Mouse (Mus musculus) cerebellum, adult (tissue): ENCODE data around the gene Med27.

Experiments used
- ATAC-seq: cut with Nextera tagmentation; 2 replicates; pipeline ENCODE4 v1.9.2; 2017; ENCODE audit warnings: mild to moderate bottlenecking, moderate library complexity, mixed read lengths; ENCODE audit not compliant: insufficient number of reproducible peaks, low FRiP score, low TSS enrichment

Med27 gene

GRCm38 (mm10) chr2:29391086-29391485, 44.5 kb downstream of the Med27 start:
- ATAC-seq: no peak

GRCm38 (mm10) chr2:29391996-29392395, 45.4 kb downstream of the Med27 start:
- no peak for ATAC-seq

GRCm38 (mm10) chr2:29400234-29400633, 53.6 kb downstream of the Med27 start:
- no peak for ATAC-seq

- ATAC-seq: no peak
Observed at GRCm38 (mm10) chr2:29400812-29401211, 54.2 kb downstream of the Med27 start.

- ATAC-seq: no peak
Observed at GRCm38 (mm10) chr2:29401868-29402267, 55.2 kb downstream of the Med27 start.

- no peak; the same call in 1 of the 2 replicates for ATAC-seq
Observed at GRCm38 (mm10) chr2:29402550-29403076, 56.0 kb downstream of the Med27 start.

- ATAC-seq: no peak
Observed at GRCm38 (mm10) chr2:29403799-29404530, 57.3 kb downstream of the Med27 start.

GRCm38 (mm10) chr2:29404931-29405330, 58.3 kb downstream of the Med27 start:
- ATAC-seq: no peak

- ATAC-seq: no peak
Observed at GRCm38 (mm10) chr2:29405848-29406247, 59.2 kb downstream of the Med27 start.

GRCm38 (mm10) chr2:29407350-29407749, 60.7 kb downstream of the Med27 start:
- ATAC-seq: no peak

GRCm38 (mm10) chr2:29407764-29408163, 61.1 kb downstream of the Med27 start:
- no peak for ATAC-seq

GRCm38 (mm10) chr2:29410884-29411283, 64.3 kb downstream of the Med27 start:
- no peak for ATAC-seq

GRCm38 (mm10) chr2:29412458-29412857, 65.8 kb downstream of the Med27 start:
- no peak for ATAC-seq

GRCm38 (mm10) chr2:29413259-29413993, 66.8 kb downstream of the Med27 start:
- no peak for ATAC-seq

- no peak for ATAC-seq
Observed at GRCm38 (mm10) chr2:29414852-29415473, 68.3 kb downstream of the Med27 start.

- ATAC-seq: no peak
Observed at GRCm38 (mm10) chr2:29418498-29418897, 71.9 kb downstream of the Med27 start.

- ATAC-seq: no peak
Observed at GRCm38 (mm10) chr2:29419434-29419833, 72.8 kb downstream of the Med27 start.

- ATAC-seq: no peak
Observed at GRCm38 (mm10) chr2:29419946-29420345, 73.3 kb downstream of the Med27 start.

- no peak for ATAC-seq
Observed at GRCm38 (mm10) chr2:29422126-29422840, 75.7 kb downstream of the Med27 start.

- no peak for ATAC-seq
Observed at GRCm38 (mm10) chr2:29423059-29423458, 76.4 kb downstream of the Med27 start.
